In the genomic region with DNA sequence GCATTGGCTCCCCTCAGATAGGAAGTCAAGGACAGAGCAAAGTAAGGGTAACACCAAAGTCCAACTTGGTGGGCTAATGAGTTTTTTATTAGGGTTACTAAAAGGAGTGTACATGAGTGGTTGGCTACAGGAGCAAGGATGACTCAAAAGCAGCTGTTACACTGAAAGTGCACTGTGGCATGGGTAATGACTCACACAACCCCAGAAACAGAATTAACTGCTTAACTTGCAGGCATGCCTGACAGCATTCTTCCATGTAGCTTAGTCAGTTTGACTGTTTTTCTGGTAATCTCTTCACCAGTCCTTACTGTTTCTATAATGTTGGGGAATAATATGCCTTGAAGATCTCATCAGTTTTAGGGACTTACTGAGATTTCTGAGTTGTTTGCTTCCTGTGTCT, we compare ENCODE assay signal across 13 mouse cellular contexts.
"Had no signal": no experiment of that assay in that cellular context is flagged by ENCODE, and none has a peak within 500 bp of the region (broad histone marks: within the 10 kb centered on the region; RNA-seq: fewer than 3 reads in every experiment).

No protein-coding gene starts in this region.

- ATAC-seq: midbrain, embryonic 15.5 days had no signal

- H3K27ac ChIP-seq: limb, embryonic 13.5 days; liver, embryonic 15.5 days; macrophage; midbrain, embryonic 15.5 days; neural tube, embryonic 13.5 days had no signal

- DNase-seq: kidney, adult 8-10 months; kidney, postnatal 25 days; left cerebral cortex, postnatal 4 days; lung, embryonic 14.5 days; lung, postnatal 10 days; right cerebral cortex, postnatal 25 days; thymus, postnatal 4 days had no signal

- H3K27me3 ChIP-seq: limb, embryonic 13.5 days; liver, embryonic 15.5 days; megakaryocyte, embryonic 14.5 days; midbrain, embryonic 15.5 days; neural tube, embryonic 13.5 days had no signal

- H3K4me3 ChIP-seq: limb, embryonic 13.5 days; liver, embryonic 15.5 days; megakaryocyte, embryonic 14.5 days; midbrain, embryonic 15.5 days; neural tube, embryonic 13.5 days had no signal
